Mouse (Mus musculus): ENCODE results near the gene Gid4. TPM values are rescaled to one million over a fixed set of nuclear protein-coding genes. Genes with fewer than 3 reads are reported as not detected.

The Gid4 gene
- polyA plus RNA-seq, 1 experiment from 2014 or later, result 28.6 TPM

GRCm38 (mm10) chr11:60469039-60469438 lies 52.1 kb downstream of the Gid4 start, which contains the start of gene Myo15:
Gene Myo15 (plus strand): TSS chr11:60469339.
- no peak within 1 kb of the TSS for H3K4me2 ChIP-seq (ENCODE audit: low read depth, severe bottlenecking)
- WGBS, result 93% methylated on average over 3 of the region's 3 CpGs
- no peak for ATAC-seq (ENCODE audit: insufficient number of reproducible peaks, low FRiP score, low TSS enrichment, low read depth)
- H3K36me3 ChIP-seq (ENCODE audit: control insufficient read depth, insufficient read depth, low read length), result peaks cover 18% of the 10 kb centered on the region
- no peak within 1 kb of the TSS for H3K9ac ChIP-seq (ENCODE audit: low read length)
- DNase-seq (ENCODE audit: low spot score), result no peak
- H3K27me3 ChIP-seq (ENCODE audit: control insufficient read depth, insufficient read depth, low read length), result no peaks in the 10 kb centered on the region
- H3K4me1 ChIP-seq (ENCODE audit: control insufficient read depth, insufficient read depth, low read length), result no peaks in the 10 kb centered on the region
- H3K9me3 ChIP-seq (ENCODE audit: control insufficient read depth, low read length), result no peaks in the 10 kb centered on the region
- H3K27ac ChIP-seq (replicated peaks; ENCODE audit: low read depth, low read length), result no peak within 1 kb of the TSS
- H3K4me3 ChIP-seq (ENCODE audit: low read depth, low read length), result no peak within 1 kb of the TSS

- ATAC-seq (ENCODE audit: insufficient number of reproducible peaks, low FRiP score, low TSS enrichment, low read depth) (no peak), DNase-seq (ENCODE audit: low spot score) (no peak)
- 85% methylated on average over 9 of the region's 9 CpGs for WGBS
- Histone ChIP-seq H3K4me3 (ENCODE audit: low read depth, low read length) (no peak overlapping the region), H3K4me1 (ENCODE audit: control insufficient read depth, insufficient read depth, low read length) (peaks cover 3% of the 10 kb centered on the region; the same call in 1 of the 2 replicates), H3K9ac (ENCODE audit: low read length) (no peak overlapping the region), H3K9me3 (ENCODE audit: control insufficient read depth, low read length) (no peaks in the 10 kb centered on the region), H3K4me2 (ENCODE audit: low read depth, severe bottlenecking) (no peak overlapping the region), H3K27ac (replicated peaks; ENCODE audit: low read depth, low read length) (no peak overlapping the region), H3K36me3 (ENCODE audit: control insufficient read depth, insufficient read depth, low read length) (peaks cover 18% of the 10 kb centered on the region), H3K27me3 (ENCODE audit: control insufficient read depth, insufficient read depth, low read length) (no peaks in the 10 kb centered on the region)
Observed at GRCm38 (mm10) chr11:60470743-60471142, 53.8 kb downstream of the Gid4 start.

- ATAC-seq (ENCODE audit: insufficient number of reproducible peaks, low FRiP score, low TSS enrichment, low read depth), result no peak
- 77% methylated on average over 5 of the region's 5 CpGs for WGBS
Observed at GRCm38 (mm10) chr11:60474534-60474933, 57.6 kb downstream of the Gid4 start.

GRCm38 (mm10) chr11:60475668-60476362 lies 58.9 kb downstream of the Gid4 start:
- ATAC-seq (ENCODE audit: insufficient number of reproducible peaks, low FRiP score, low TSS enrichment, low read depth), result no peak
- 0 out of 2 replicates have a peak overlapping the region, but pooled peaks have one; percentile 17 for H3K9ac ChIP-seq (ENCODE audit: low read length)
- no peaks in the 10 kb centered on the region for H3K9me3 ChIP-seq (ENCODE audit: control insufficient read depth, low read length)
- H3K27me3 ChIP-seq (ENCODE audit: control insufficient read depth, insufficient read depth, low read length), result no peaks in the 10 kb centered on the region
- no peak overlapping the region for H3K27ac ChIP-seq (replicated peaks; ENCODE audit: low read depth, low read length)
- H3K4me2 ChIP-seq (ENCODE audit: low read depth, severe bottlenecking), result no peak overlapping the region
- no peaks in the 10 kb centered on the region; the same call in 1 of the 2 replicates for H3K36me3 ChIP-seq (ENCODE audit: control insufficient read depth, insufficient read depth, low read length)
- H3K4me1 ChIP-seq (ENCODE audit: control insufficient read depth, insufficient read depth, low read length), result peaks cover 4% of the 10 kb centered on the region; the same call in 1 of the 2 replicates
- no peak for DNase-seq (ENCODE audit: low spot score)
- WGBS, result 87% methylated on average over 5 of the region's 5 CpGs
- no peak overlapping the region for H3K4me3 ChIP-seq (ENCODE audit: low read depth, low read length)

More at GRCm38 (mm10) chr11:60474534-60474933, 57.6 kb downstream of the Gid4 start:
- no peak overlapping the region for H3K9ac ChIP-seq (ENCODE audit: low read length)
- no peaks in the 10 kb centered on the region for H3K9me3 ChIP-seq (ENCODE audit: control insufficient read depth, low read length)
- H3K4me1 ChIP-seq (ENCODE audit: control insufficient read depth, insufficient read depth, low read length), result peaks cover 4% of the 10 kb centered on the region; the same call in 1 of the 2 replicates
- H3K27me3 ChIP-seq (ENCODE audit: control insufficient read depth, insufficient read depth, low read length), result no peaks in the 10 kb centered on the region
- no peak overlapping the region for H3K4me2 ChIP-seq (ENCODE audit: low read depth, severe bottlenecking)
- no peak overlapping the region for H3K27ac ChIP-seq (replicated peaks; ENCODE audit: low read depth, low read length)
- H3K36me3 ChIP-seq (ENCODE audit: control insufficient read depth, insufficient read depth, low read length), result peaks cover 3% of the 10 kb centered on the region
- no peak for DNase-seq (ENCODE audit: low spot score)
- H3K4me3 ChIP-seq (ENCODE audit: low read depth, low read length), result no peak overlapping the region

- Histone ChIP-seq H3K36me3 (ENCODE audit: control insufficient read depth, insufficient read depth, low read length) (no peaks in the 10 kb centered on the region; the same call in 1 of the 2 replicates), H3K27ac (replicated peaks; ENCODE audit: low read depth, low read length) (no peak overlapping the region), H3K4me1 (ENCODE audit: control insufficient read depth, insufficient read depth, low read length) (peaks cover 4% of the 10 kb centered on the region; the same call in 1 of the 2 replicates), H3K4me3 (ENCODE audit: low read depth, low read length) (no peak overlapping the region), H3K9me3 (ENCODE audit: control insufficient read depth, low read length) (no peaks in the 10 kb centered on the region), H3K4me2 (ENCODE audit: low read depth, severe bottlenecking) (peak overlapping the region; percentile 15; the same call in 1 of the 2 replicates), H3K27me3 (ENCODE audit: control insufficient read depth, insufficient read depth, low read length) (no peaks in the 10 kb centered on the region), H3K9ac (ENCODE audit: low read length) (no peak overlapping the region)
- 34% methylated on average over 17 of the region's 17 CpGs for WGBS
- ATAC-seq (ENCODE audit: insufficient number of reproducible peaks, low FRiP score, low TSS enrichment, low read depth) (no peak), DNase-seq (ENCODE audit: low spot score) (peak; percentile 31)
Observed at GRCm38 (mm10) chr11:60478121-60478520, 61.2 kb downstream of the Gid4 start.

- WGBS, result 68% methylated on average over 3 of the region's 3 CpGs
- no peak overlapping the region for H3K27ac ChIP-seq (replicated peaks; ENCODE audit: low read depth, low read length)
- ATAC-seq (ENCODE audit: insufficient number of reproducible peaks, low FRiP score, low TSS enrichment, low read depth) (no peak), DNase-seq (ENCODE audit: low spot score) (no peak)
- no peak overlapping the region for H3K9ac ChIP-seq (ENCODE audit: low read length)
- H3K36me3 ChIP-seq (ENCODE audit: control insufficient read depth, insufficient read depth, low read length), result no peaks in the 10 kb centered on the region
- H3K9me3 ChIP-seq (ENCODE audit: control insufficient read depth, low read length), result no peaks in the 10 kb centered on the region
- H3K27me3 ChIP-seq (ENCODE audit: control insufficient read depth, insufficient read depth, low read length), result no peaks in the 10 kb centered on the region
- H3K4me3 ChIP-seq (ENCODE audit: low read depth, low read length), result no peak overlapping the region
- no peak overlapping the region for H3K4me2 ChIP-seq (ENCODE audit: low read depth, severe bottlenecking)
- H3K4me1 ChIP-seq (ENCODE audit: control insufficient read depth, insufficient read depth, low read length), result no peaks in the 10 kb centered on the region
Observed at GRCm38 (mm10) chr11:60486267-60486666, 69.3 kb downstream of the Gid4 start.

GRCm38 (mm10) chr11:60492726-60493125 lies 75.8 kb downstream of the Gid4 start:
- H3K27ac ChIP-seq (replicated peaks; ENCODE audit: low read depth, low read length), result no peak overlapping the region
- WGBS, result 86% methylated on average over 5 of the region's 5 CpGs
- H3K4me1 ChIP-seq (ENCODE audit: control insufficient read depth, insufficient read depth, low read length), result no peaks in the 10 kb centered on the region
- no peaks in the 10 kb centered on the region for H3K36me3 ChIP-seq (ENCODE audit: control insufficient read depth, insufficient read depth, low read length)
- ATAC-seq (ENCODE audit: insufficient number of reproducible peaks, low FRiP score, low TSS enrichment, low read depth), result no peak
- H3K9ac ChIP-seq (ENCODE audit: low read length), result no peak overlapping the region
- no peaks in the 10 kb centered on the region for H3K9me3 ChIP-seq (ENCODE audit: control insufficient read depth, low read length)
- no peak overlapping the region for H3K4me3 ChIP-seq (ENCODE audit: low read depth, low read length)
- H3K4me2 ChIP-seq (ENCODE audit: low read depth, severe bottlenecking), result no peak overlapping the region
- no peak for DNase-seq (ENCODE audit: low spot score)
- H3K27me3 ChIP-seq (ENCODE audit: control insufficient read depth, insufficient read depth, low read length), result no peaks in the 10 kb centered on the region

GRCm38 (mm10) chr11:60495692-60496091 lies 78.7 kb downstream of the Gid4 start:
- H3K27me3 ChIP-seq (ENCODE audit: control insufficient read depth, insufficient read depth, low read length), result no peaks in the 10 kb centered on the region
- 69% methylated on average over 2 of the region's 2 CpGs for WGBS
- no peak overlapping the region for H3K4me2 ChIP-seq (ENCODE audit: low read depth, severe bottlenecking)
- no peak for DNase-seq (ENCODE audit: low spot score)
- no peaks in the 10 kb centered on the region for H3K9me3 ChIP-seq (ENCODE audit: control insufficient read depth, low read length)
- no peaks in the 10 kb centered on the region for H3K36me3 ChIP-seq (ENCODE audit: control insufficient read depth, insufficient read depth, low read length)
- no peak overlapping the region for H3K9ac ChIP-seq (ENCODE audit: low read length)
- H3K4me1 ChIP-seq (ENCODE audit: control insufficient read depth, insufficient read depth, low read length), result no peaks in the 10 kb centered on the region
- H3K27ac ChIP-seq (replicated peaks; ENCODE audit: low read depth, low read length), result no peak overlapping the region
- no peak overlapping the region for H3K4me3 ChIP-seq (ENCODE audit: low read depth, low read length)
- no peak for ATAC-seq (ENCODE audit: insufficient number of reproducible peaks, low FRiP score, low TSS enrichment, low read depth)

Measured in limb, embryonic 11.5 days (tissue).